ENCODE assay signal across 12 mouse cellular contexts in genomic region chr9:46122731-46123130, GRCm38 (mm10).
A peak's percentile ranks its signal among the peaks of the same experiment; 100 is the strongest.
DNase-seq lines count a peak whose midpoint lies in the region; ATAC-seq and TF ChIP-seq lines count a peak whose summit lies in the region.
"Had no signal": no experiment of that assay in that cellular context is flagged by ENCODE, and none has a peak within 500 bp of the region (broad histone marks: within the 10 kb centered on the region; RNA-seq: fewer than 3 reads in every experiment).

No protein-coding gene starts in this region.

- no peak for ATAC-seq in heart, embryonic 13.5 days (ENCODE audit: extremely low read depth, insufficient number of reproducible peaks, low FRiP score, low TSS enrichment)
- no peak for ATAC-seq in kidney, embryonic 14.5 days (ENCODE audit: low FRiP score, low TSS enrichment)
- peak; percentile 30 for ATAC-seq in lung, postnatal 0 days
- no peak for ATAC-seq in stomach, embryonic 16.5 days (ENCODE audit: insufficient read depth, low FRiP score)
- ATAC-seq: inflammation-experienced regulatory T-cells, adult 6 months; midbrain, embryonic 16.5 days had no signal

- no peak for TF ChIP-seq CTCF in lung, postnatal 0 days (IDR thresholded peaks at IDR 0.05)

- peaks cover 36% of the 10 kb centered on the region for H3K36me3 ChIP-seq in heart, embryonic 13.5 days
- H3K36me3 ChIP-seq in kidney, embryonic 14.5 days (ENCODE audit: control insufficient read depth, insufficient read depth, low read length): no peaks in the 10 kb centered on the region
- H3K36me3 ChIP-seq in lung, postnatal 0 days (ENCODE audit: insufficient read depth, low read length): 0 out of 2 replicates have a peak, but pooled peaks cover 6% of the 10 kb centered on the region
- no peaks in the 10 kb centered on the region for H3K36me3 ChIP-seq in stomach, embryonic 16.5 days (ENCODE audit: control insufficient read depth, insufficient read depth, low read length)

- H3K4me2 ChIP-seq in heart, embryonic 13.5 days: no peak overlapping the region
- H3K4me2 ChIP-seq in kidney, embryonic 14.5 days (replicated peaks; ENCODE audit: low read depth, low read length): no peak overlapping the region
- no peak overlapping the region for H3K4me2 ChIP-seq in lung, postnatal 0 days (replicated peaks; ENCODE audit: low read depth, low read length)
- H3K4me2 ChIP-seq in stomach, embryonic 16.5 days (ENCODE audit: low read depth, low read length): no peak overlapping the region
- H3K4me2 ChIP-seq: liver, embryonic 15.5 days had no signal

- DNase-seq in heart, postnatal 14 days: no peak
- peak; percentile 27 for DNase-seq in kidney, postnatal 10 days
- peak; percentile 40 for DNase-seq in lung, postnatal 0 days (ENCODE audit: low spot score)
- no peak for DNase-seq in lung, postnatal 14 days
- DNase-seq: cerebellum, postnatal 14 days had no signal

- peak overlapping the region; percentile 55; the same call in 1 of the 2 replicates for H3K27ac ChIP-seq in heart, embryonic 13.5 days (replicated peaks)
- H3K27ac ChIP-seq in kidney, embryonic 14.5 days (ENCODE audit: low read depth, low read length): no peak overlapping the region
- peak overlapping the region; percentile 55 for H3K27ac ChIP-seq in lung, postnatal 0 days (ENCODE audit: low read length)
- peak overlapping the region; percentile 50 for H3K27ac ChIP-seq in stomach, embryonic 16.5 days (ENCODE audit: low read length)
- H3K27ac ChIP-seq: liver, embryonic 15.5 days had no signal

- 68% methylated on average over 9 of the region's 9 CpGs for WGBS in heart, embryonic 13.5 days
- WGBS in kidney, embryonic 14.5 days: 70% methylated on average over 9 of the region's 9 CpGs
- 58% methylated on average over 9 of the region's 9 CpGs for WGBS in lung, postnatal 0 days
- 76% methylated on average over 9 of the region's 9 CpGs for WGBS in stomach, embryonic 16.5 days

- peaks cover 35% of the 10 kb centered on the region for H3K4me1 ChIP-seq in heart, embryonic 13.5 days
- peaks cover 18% of the 10 kb centered on the region for H3K4me1 ChIP-seq in kidney, embryonic 14.5 days (ENCODE audit: control insufficient read depth, insufficient read depth, low read length)
- peaks cover 15% of the 10 kb centered on the region for H3K4me1 ChIP-seq in lung, postnatal 0 days (ENCODE audit: insufficient read depth, low read depth, low read length)
- H3K4me1 ChIP-seq in stomach, embryonic 16.5 days (ENCODE audit: control insufficient read depth, insufficient read depth, low read length): peaks cover 34% of the 10 kb centered on the region

- intact Hi-C loops in heart, postnatal 14 days (cut with DNase I): loop anchor here (5.0 kb wide), 1 partner anchor 60 kb away; no protein-coding TSS in a partner anchor

- peaks cover 5% of the 10 kb centered on the region for H3K9me3 ChIP-seq in heart, embryonic 13.5 days
- H3K9me3 ChIP-seq in kidney, embryonic 14.5 days (ENCODE audit: control insufficient read depth, low read length): no peaks in the 10 kb centered on the region
- no peaks in the 10 kb centered on the region for H3K9me3 ChIP-seq in lung, postnatal 0 days (ENCODE audit: low read length)
- no peaks in the 10 kb centered on the region for H3K9me3 ChIP-seq in stomach, embryonic 16.5 days (replicated peaks; ENCODE audit: control insufficient read depth, low read length)
- H3K9me3 ChIP-seq: liver, embryonic 15.5 days had no signal

- H3K27me3 ChIP-seq in heart, embryonic 13.5 days (replicated peaks): peaks cover 1% of the 10 kb centered on the region; the same call in 1 of the 2 replicates
- H3K27me3 ChIP-seq in kidney, embryonic 14.5 days (ENCODE audit: control insufficient read depth, insufficient read depth, low read length): no peaks in the 10 kb centered on the region
- H3K27me3 ChIP-seq in lung, postnatal 0 days (replicated peaks; ENCODE audit: insufficient read depth, low read length): no peaks in the 10 kb centered on the region
- H3K27me3 ChIP-seq in stomach, embryonic 16.5 days (ENCODE audit: control insufficient read depth, insufficient read depth, low read length): no peaks in the 10 kb centered on the region
- H3K27me3 ChIP-seq: liver, embryonic 15.5 days; megakaryocyte, embryonic 14.5 days had no signal

- TF ChIP-seq EP300 in lung, postnatal 0 days (IDR thresholded peaks at IDR 0.05): no peak; the same call in 1 of the 2 replicates

- no peak overlapping the region for H3K4me3 ChIP-seq in heart, embryonic 13.5 days
- H3K4me3 ChIP-seq in kidney, embryonic 14.5 days (ENCODE audit: low read length): no peak overlapping the region
- no peak overlapping the region for H3K4me3 ChIP-seq in lung, postnatal 0 days (ENCODE audit: low read depth, low read length)
- H3K4me3 ChIP-seq in stomach, embryonic 16.5 days (replicated peaks; ENCODE audit: low read length): no peak overlapping the region
- H3K4me3 ChIP-seq: liver, embryonic 15.5 days; megakaryocyte, embryonic 14.5 days had no signal

- H3K9ac ChIP-seq in heart, embryonic 13.5 days: no peak overlapping the region
- H3K9ac ChIP-seq in kidney, embryonic 14.5 days (ENCODE audit: low read depth, low read length): no peak overlapping the region
- H3K9ac ChIP-seq in lung, postnatal 0 days (replicated peaks; ENCODE audit: low read depth): no peak overlapping the region
- H3K9ac ChIP-seq in stomach, embryonic 16.5 days (ENCODE audit: low read length): no peak overlapping the region
- H3K9ac ChIP-seq: liver, embryonic 15.5 days had no signal

Comparison
In these comparisons a context has a peak if more than half of its experiments do, and no peak if none do; other contexts are left out.
1. DNase-seq: peak in kidney, postnatal 10 days (single experiment) and lung, postnatal 0 days (single experiment); none in heart, postnatal 14 days (0 of 2) and lung, postnatal 14 days (single experiment).